Mouse (Mus musculus) lung, embryonic 14.5 days (tissue): ENCODE data around the gene Ccl1. TPM values are rescaled to one million over a fixed set of nuclear protein-coding genes. Genes with fewer than 3 reads are reported as not detected.
A peak's percentile ranks its signal among the peaks of the same experiment; 100 is the strongest.

Experiments
- ATAC-seq: fragments of 200-750 bp; cut with Nextera tagmentation; 2 replicates; pipeline ENCODE4 v1.8.0; 2017; ENCODE audit warnings: mild to moderate bottlenecking, moderate TSS enrichment, moderate library complexity; ENCODE audit not compliant: insufficient read depth
- DNase-seq: peaks from one replicate; pipeline ENCODE4 v3.0.0-alpha.2; 2015
- H3K27ac ChIP-seq: fragments of 300-500 bp; sonication (generic); 2 replicates; pipeline ENCODE4 v1.5.1; 2014; ENCODE audit warnings: low read depth, mild to moderate bottlenecking, moderate library complexity
- H3K27me3 ChIP-seq: fragments of 300-500 bp; sonication (generic); 2 replicates; pipeline ENCODE4 v1.6.1; 2014; ENCODE audit warnings: low read length, control low read depth; ENCODE audit not compliant: insufficient read depth
- H3K36me3 ChIP-seq: fragments of 300-500 bp; sonication (generic); 2 replicates; pipeline ENCODE4 v1.6.1; 2014; ENCODE audit warnings: control low read depth; ENCODE audit not compliant: insufficient read depth
- H3K4me1 ChIP-seq: fragments of 300-500 bp; sonication (generic); 2 replicates; pipeline ENCODE4 v1.6.1; 2014; ENCODE audit warnings: antibody characterized with exemption, control low read depth; ENCODE audit not compliant: insufficient read depth
- H3K4me2 ChIP-seq: fragments of 300-500 bp; sonication (generic); 2 replicates; pipeline ENCODE4 v1.6.1; 2014; ENCODE audit warnings: mild to moderate bottlenecking
- H3K4me3 ChIP-seq: fragments of 300-500 bp; sonication (generic); 2 replicates; pipeline ENCODE4 v1.5.1; 2014; ENCODE audit warnings: low read depth, low read length
- H3K9ac ChIP-seq: fragments of 300-500 bp; sonication (generic); 2 replicates; pipeline ENCODE4 v1.6.1; 2014
- H3K9me3 ChIP-seq: fragments of 300-500 bp; sonication (generic); 2 replicates; pipeline ENCODE4 v1.6.1; 2016; ENCODE audit warnings: low read depth, low read length, control low read depth
- CTCF ChIP-seq: IDR thresholded peaks from 2 replicates; pipeline ENCODE4 v1.5.1; 2016; ENCODE audit warnings: antibody characterized with exemption, low read depth
- WGBS: fragments of 180-500 bp; shearing (Covaris S2); extraction: QIAGEN DNeasy Blood & Tissue Kit; methylation state at CpG from one replicate; pipeline ENCODE4 v1.1.7; 2014; 5-methylcytosine and 5-hydroxymethylcytosine counted together
- polyA plus RNA-seq: library from polyadenylated mRNA; unstranded; fragments of >200 nt; fragmentation: Nextera tagmentation; extraction: Ambion mirVana; gene quantifications from 2 replicates; pipeline ENCODE4 v1.2.1, GENCODE M21; 2014

Gene Ccl1
- polyA plus RNA-seq, 1 experiment from 2014 or later: not detected

GRCm38 (mm10) chr11:82235551-82236207, 69.8 kb downstream of the Ccl1 start:
- no peaks in the 10 kb centered on the region for H3K4me1 ChIP-seq
- H3K4me3 ChIP-seq: no peak overlapping the region
- H3K27ac ChIP-seq: no peak overlapping the region
- H3K9me3 ChIP-seq: no peaks in the 10 kb centered on the region
- DNase-seq (peak; percentile 89), ATAC-seq (peak; percentile 58; the same call in 1 of the 2 replicates)
- H3K4me2 ChIP-seq: no peak overlapping the region
- 29% methylated on average over 2 of the region's 2 CpGs for WGBS
- no peaks in the 10 kb centered on the region for H3K27me3 ChIP-seq
- no peaks in the 10 kb centered on the region for H3K36me3 ChIP-seq
- H3K9ac ChIP-seq: no peak overlapping the region
- peak; percentile 92 for TF ChIP-seq CTCF

DNA sequence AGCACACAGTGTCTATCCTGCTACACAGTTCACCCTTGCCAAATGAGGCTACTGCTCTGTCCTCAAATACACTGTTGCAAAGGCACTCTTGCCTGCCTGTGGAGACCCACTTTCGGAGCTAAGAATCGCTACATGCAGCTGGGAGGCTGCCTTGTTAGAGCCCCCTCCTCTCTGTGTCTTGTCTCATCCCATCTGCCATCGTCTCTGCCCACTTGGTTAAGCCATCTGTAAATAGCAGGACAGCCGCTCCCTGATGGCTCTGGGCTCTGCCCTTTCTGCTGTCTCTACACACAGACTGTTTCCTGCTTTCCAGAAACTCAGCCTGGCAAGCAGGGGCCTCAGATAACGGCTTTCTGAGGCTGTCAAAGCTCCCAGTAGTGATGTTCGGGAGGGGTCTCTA, 71.5 kb downstream of the Ccl1 start:
- Histone ChIP-seq H3K9me3 (no peaks in the 10 kb centered on the region), H3K4me1 (no peaks in the 10 kb centered on the region), H3K27ac (no peak overlapping the region), H3K27me3 (no peaks in the 10 kb centered on the region), H3K4me2 (no peak overlapping the region), H3K9ac (no peak overlapping the region), H3K4me3 (no peak overlapping the region), H3K36me3 (no peaks in the 10 kb centered on the region)
- no peak for TF ChIP-seq CTCF
- DNase-seq: no peak
- no peak for ATAC-seq
- WGBS: 51% methylated on average over 6 of the region's 6 CpGs

DNA sequence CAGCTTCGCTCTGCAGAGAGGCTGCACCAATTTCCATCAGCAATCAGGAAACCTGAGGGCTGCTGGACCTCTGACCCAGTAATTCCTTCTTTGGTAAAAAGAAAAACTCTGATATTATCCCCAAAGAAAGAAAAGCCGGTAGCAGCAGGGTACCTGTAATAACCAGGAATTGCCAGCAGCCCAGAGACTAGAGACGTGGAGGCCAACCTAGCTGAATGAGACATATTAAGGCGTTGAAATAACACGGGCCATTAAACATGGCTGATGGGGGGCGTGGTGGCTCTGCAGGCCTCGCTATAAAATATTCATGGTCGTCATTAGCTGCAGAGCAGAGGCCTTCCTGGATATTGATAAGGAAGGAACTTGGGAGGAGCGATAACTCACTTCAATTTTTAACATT, 78.5 kb downstream of the Ccl1 start:
- no peak for TF ChIP-seq CTCF
- no peak overlapping the region for H3K27ac ChIP-seq
- H3K4me1 ChIP-seq: no peaks in the 10 kb centered on the region
- H3K4me3 ChIP-seq: no peak overlapping the region
- no peaks in the 10 kb centered on the region for H3K36me3 ChIP-seq
- no peak for DNase-seq
- H3K9ac ChIP-seq: no peak overlapping the region
- WGBS: 71% methylated on average over 9 of the region's 9 CpGs
- H3K27me3 ChIP-seq: no peaks in the 10 kb centered on the region
- no peak for ATAC-seq
- no peak overlapping the region for H3K4me2 ChIP-seq
- H3K9me3 ChIP-seq: no peaks in the 10 kb centered on the region

- H3K9me3 ChIP-seq: no peaks in the 10 kb centered on the region
- no peak overlapping the region for H3K4me3 ChIP-seq
- TF ChIP-seq CTCF: no peak
- H3K27ac ChIP-seq: no peak overlapping the region
- no peak overlapping the region for H3K4me2 ChIP-seq
- ATAC-seq: no peak
- WGBS: 64% methylated on average over 8 of the region's 8 CpGs
- no peaks in the 10 kb centered on the region for H3K27me3 ChIP-seq
- H3K4me1 ChIP-seq: no peaks in the 10 kb centered on the region
- DNase-seq: no peak
- H3K9ac ChIP-seq: no peak overlapping the region
- H3K36me3 ChIP-seq: no peaks in the 10 kb centered on the region
Observed at GRCm38 (mm10) chr11:82225936-82226335, 79.6 kb downstream of the Ccl1 start.

- WGBS: 37% methylated on average over 2 of the region's 2 CpGs
- no peaks in the 10 kb centered on the region for H3K4me1 ChIP-seq
- ATAC-seq (no peak), DNase-seq (no peak)
- no peak overlapping the region for H3K27ac ChIP-seq
- no peaks in the 10 kb centered on the region for H3K27me3 ChIP-seq
- H3K9me3 ChIP-seq: no peaks in the 10 kb centered on the region
- H3K4me3 ChIP-seq: no peak overlapping the region
- H3K9ac ChIP-seq: no peak overlapping the region
- TF ChIP-seq CTCF: no peak
- no peak overlapping the region for H3K4me2 ChIP-seq
- H3K36me3 ChIP-seq: no peaks in the 10 kb centered on the region
Observed at GRCm38 (mm10) chr11:82216531-82216930, 89.0 kb downstream of the Ccl1 start.

- 49% methylated on average over 4 of the region's 4 CpGs for WGBS
- H3K4me3 ChIP-seq: no peak overlapping the region
- H3K4me1 ChIP-seq: no peaks in the 10 kb centered on the region
- ATAC-seq (no peak), DNase-seq (no peak)
- no peak overlapping the region for H3K9ac ChIP-seq
- no peak for TF ChIP-seq CTCF
- no peak overlapping the region for H3K27ac ChIP-seq
- H3K9me3 ChIP-seq: no peaks in the 10 kb centered on the region
- H3K27me3 ChIP-seq: no peaks in the 10 kb centered on the region
- no peak overlapping the region for H3K4me2 ChIP-seq
- H3K36me3 ChIP-seq: no peaks in the 10 kb centered on the region
Observed at GRCm38 (mm10) chr11:82214405-82214804, 91.1 kb downstream of the Ccl1 start.

- Histone ChIP-seq H3K9ac (no peak overlapping the region), H3K27me3 (no peaks in the 10 kb centered on the region), H3K4me2 (no peak overlapping the region), H3K36me3 (no peaks in the 10 kb centered on the region), H3K4me1 (no peaks in the 10 kb centered on the region), H3K9me3 (no peaks in the 10 kb centered on the region), H3K27ac (no peak overlapping the region), H3K4me3 (no peak overlapping the region)
- no peak for TF ChIP-seq CTCF
- DNase-seq: no peak
- WGBS: 85% methylated on average over 2 of the region's 2 CpGs
- ATAC-seq: no peak
Observed at GRCm38 (mm10) chr11:82206960-82207488, 98.5 kb downstream of the Ccl1 start.
